Mouse (Mus musculus) naive thymus-derived CD4-positive, alpha-beta T cell, adult 2 months (primary cell): ENCODE results near the gene Greb1.

Experiments
- DNase-seq: peaks from one replicate; pipeline ENCODE4 v3.0.0-alpha.2; 2011; ENCODE audit warnings: low read depth

Greb1 gene

DNA sequence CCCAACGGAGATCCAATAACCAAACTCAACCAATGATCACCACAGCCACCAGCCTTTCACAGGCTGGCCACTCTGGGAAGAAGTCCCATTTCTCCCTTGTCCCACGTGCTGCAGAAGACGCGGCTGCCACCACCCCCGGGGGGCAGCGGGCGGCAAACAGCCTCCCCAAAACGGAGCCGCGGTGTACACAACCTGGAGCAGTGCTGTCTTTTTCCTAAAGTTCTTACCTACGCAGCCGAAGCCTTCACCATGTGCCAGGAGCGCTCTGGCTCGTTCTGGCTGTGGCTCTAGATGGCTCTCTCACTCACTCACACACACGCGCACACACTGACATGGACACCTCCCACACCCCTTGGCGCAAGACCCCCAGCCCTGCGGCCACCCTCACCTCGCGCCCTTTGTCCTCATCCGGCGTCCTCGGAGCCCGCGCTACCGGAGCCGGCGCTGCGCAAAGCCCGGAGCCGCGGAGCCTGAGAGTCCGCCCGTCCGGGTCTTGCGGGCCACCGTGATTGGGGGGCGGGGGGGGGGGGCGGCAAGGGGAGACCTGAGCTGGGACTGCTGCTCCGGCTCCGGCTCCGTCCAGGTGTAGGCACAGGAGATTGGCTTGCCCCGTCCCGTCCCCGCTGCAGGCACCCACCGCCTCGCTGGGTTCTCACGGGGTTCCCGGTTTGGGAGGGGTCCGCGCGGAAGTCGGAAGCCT lies at the start of gene Greb1:
Greb1 (minus strand) TSS at position 628 of the 700 bp plus-strand sequence.
- DNase-seq = no peak

DNA sequence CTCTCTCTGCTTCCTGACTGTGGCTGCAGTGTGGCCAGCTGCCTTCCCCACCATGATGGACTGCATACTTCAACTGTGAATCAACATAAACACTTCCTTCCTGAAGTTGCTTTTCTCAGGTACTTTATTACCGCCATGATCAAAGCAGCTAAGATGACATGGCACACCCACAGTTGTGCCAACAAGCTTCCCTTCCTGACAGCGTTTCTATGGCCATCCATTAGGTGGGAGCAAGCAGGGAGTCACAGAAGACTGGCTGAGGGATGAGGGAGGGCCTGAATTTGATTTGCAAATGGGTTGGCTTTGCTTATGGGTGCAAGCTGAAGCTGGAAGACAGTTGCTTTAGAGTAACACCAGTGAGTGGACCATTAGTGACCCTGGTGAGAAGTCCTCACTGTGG lies 49.1 kb upstream of the Greb1 start:
- DNase-seq = no peak

DNA sequence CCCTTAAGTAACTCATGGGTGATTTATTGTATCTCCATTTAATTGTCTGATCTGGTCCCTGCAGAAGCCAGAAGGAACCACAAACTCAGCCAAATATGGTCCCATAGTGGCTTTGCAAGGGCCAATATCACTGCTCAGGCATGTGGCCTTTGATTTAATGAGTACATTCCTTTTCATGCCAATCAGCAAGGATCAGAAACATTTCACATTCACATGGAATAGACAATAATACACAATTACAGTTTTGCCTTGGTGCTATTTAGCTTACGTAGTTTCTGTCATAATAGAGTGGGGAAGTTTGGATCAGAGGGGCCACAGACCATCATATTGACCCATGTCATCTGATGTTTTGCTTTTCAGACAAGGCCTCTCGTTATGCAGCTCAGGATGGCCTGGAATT lies 47.8 kb upstream of the Greb1 start:
- no peak for DNase-seq

DNA sequence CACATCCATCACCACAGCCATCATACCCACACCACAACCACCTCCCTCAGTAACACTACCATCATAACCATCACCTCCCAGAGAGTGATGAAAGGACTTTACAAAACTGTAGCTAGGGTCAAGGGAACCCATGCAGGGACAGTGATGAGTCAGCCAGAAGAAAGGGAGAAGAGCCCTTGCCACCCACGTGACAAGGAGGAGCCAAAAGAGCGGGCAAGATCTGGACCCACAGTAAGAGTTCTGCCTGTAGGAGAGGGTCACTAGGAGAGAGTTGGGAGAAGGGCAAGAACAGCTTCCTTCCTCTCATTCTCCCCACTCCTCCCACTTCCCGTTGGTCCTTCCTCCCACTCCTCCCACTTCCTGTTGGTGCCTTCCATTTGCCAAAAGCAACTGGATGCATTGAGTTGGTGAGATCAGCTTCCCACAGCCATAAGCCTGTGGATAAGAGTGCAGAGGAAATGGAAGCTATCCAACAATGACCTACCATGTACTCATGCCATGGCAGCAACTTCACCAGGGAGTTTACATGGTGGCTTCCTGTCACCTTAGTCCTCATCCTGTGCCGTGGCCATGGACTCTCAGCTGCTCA lies 46.6 kb upstream of the Greb1 start:
- no peak for DNase-seq

DNA sequence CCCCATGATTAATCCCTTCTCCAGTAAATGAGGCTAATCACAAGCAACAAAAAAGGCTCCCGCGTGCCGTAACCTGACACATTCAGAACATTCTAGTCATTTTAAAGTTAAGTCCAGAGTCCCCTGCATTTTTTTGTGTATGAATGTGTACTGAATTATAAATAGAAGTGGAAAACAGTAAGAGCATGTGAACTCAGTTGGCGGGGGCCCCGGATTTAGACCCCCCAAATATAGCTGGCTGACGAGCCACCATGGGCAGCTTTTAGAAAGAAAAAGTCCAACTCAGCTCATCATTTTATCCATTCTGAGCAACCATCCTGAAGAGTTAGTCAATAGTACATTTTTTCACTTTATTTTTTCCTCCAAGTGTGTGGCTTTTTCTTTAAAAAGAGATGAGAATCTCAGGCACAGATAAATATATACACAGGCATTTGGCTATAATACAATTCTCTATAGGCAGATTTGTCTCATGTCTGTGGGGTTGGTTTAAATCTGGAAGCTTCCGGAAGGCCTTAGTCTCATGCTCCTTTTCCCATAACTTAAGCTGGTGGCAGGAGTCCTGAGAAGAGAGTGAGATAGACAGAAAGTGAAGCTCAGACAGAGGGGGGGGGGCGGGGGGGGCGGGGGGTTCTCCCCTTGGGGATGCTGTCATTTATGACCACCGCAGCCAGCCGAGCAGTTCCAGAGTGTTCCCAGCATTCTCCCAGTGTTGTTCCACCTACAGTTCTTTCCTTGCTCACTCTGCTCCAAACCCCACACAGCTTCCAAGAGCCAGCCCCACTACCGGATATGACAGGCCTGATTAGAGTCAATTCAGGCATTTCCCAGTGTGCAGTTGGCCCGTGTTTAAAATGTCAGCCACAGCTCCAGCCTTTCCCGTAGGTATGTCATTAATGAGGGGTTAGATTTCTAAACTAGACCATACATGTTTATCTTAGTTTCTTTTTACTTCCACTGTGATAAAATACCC lies 44.2 kb upstream of the Greb1 start:
- DNase-seq = no peak

DNA sequence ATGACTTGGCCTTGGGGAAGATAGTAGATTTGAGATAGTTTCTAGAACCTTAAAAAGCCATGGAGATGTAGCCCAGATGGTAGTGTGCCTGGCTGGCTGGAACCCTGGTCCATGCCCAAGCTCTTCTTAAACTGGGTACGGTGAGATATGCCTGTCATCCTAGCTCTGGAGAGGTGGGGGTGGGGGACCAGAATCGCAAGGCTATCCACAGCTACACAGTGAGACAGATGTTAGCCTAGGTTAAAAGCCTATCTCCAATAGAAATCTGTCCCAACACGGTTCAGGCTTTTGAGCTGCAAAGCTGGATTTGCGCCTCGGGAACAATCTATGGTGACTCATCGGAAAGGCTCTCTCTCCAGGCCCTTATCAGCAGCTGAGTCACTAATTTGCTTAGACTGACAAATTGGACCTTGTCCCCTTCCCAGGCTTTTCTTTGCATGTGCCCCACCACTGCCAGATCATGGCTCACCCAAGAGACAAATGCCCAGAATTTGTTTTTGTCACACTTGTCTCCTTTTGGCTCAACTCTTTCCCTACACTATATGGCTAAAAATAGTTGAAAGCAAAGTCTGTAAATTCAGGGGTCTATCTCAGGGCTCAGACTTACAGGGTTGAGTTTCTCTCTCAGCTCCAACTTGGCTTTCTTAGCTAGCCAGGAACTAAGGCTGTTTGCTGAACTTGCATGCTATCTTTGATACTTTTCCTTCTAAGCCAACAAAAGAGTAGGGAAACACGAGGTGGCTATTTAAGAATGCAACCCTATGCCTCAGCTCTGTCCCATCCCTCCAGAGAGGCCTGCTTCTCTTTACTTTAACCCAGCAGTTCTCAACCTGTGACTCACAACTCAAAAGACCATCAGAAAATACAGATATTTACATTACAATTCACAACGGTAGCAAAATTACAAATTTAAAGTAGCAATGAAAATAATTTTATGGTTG lies 40.4 kb upstream of the Greb1 start:
- no peak for DNase-seq

DNA sequence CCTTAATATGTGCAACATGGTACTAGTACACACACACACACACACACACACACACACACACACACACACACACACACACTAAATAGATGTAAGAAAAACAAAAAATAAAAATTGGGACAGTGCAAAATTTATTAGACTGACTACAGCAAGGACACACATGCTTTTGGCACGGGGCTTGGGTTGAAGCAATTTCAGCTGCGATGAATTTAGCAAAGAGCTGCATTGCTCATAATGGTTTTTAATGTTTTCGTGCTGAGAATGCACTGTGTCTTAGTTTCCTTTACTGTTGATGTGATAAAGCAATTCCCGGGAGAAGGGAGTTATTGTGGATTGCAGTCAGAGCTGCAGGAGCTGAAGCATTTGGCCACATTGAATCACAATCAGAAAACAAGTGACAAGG lies 37.1 kb upstream of the Greb1 start:
- DNase-seq = no peak

GRCm38 (mm10) chr12:16836188-16836587 lies 35.5 kb upstream of the Greb1 start:
- no peak for DNase-seq

- no peak for DNase-seq
These were observed 34.0 kb upstream of the Greb1 start for GRCm38 (mm10) chr12:16834701-16835100.

- DNase-seq = no peak
These were observed 30.4 kb upstream of the Greb1 start for GRCm38 (mm10) chr12:16831071-16831470.

- no peak for DNase-seq
These were observed 29.1 kb upstream of the Greb1 start for GRCm38 (mm10) chr12:16829785-16830184.

- no peak for DNase-seq
These were observed 27.8 kb upstream of the Greb1 start for GRCm38 (mm10) chr12:16828505-16828904.

- no peak for DNase-seq
These were observed 23.0 kb upstream of the Greb1 start for GRCm38 (mm10) chr12:16823701-16824100.

DNA sequence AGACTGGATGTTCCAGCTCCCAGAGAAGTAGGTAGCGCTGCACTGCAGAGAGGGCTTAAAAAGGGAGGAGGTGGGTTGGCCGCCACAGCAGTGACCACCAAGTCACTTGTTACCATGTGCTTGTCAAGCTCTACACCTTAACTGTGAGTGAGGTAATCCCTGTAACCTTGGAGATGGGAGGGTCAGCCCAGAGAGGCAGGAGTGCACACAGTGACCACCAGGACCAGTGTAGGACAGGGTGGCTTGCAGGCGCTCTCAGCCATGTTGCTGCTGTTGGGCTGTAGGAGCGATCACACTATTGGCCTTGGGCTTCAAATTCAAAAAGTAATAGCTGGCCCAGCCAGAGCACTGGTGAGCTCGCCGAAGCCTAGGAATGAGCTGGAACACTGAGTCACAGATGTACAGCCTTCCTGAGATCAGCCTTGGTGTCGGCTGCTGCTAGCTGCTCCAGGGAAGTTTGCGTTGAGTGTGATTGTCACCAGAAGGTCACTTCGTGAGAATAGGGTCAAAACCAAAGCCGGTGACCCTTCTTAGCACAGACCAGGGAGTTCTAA lies 21.6 kb upstream of the Greb1 start:
- no peak for DNase-seq

DNA sequence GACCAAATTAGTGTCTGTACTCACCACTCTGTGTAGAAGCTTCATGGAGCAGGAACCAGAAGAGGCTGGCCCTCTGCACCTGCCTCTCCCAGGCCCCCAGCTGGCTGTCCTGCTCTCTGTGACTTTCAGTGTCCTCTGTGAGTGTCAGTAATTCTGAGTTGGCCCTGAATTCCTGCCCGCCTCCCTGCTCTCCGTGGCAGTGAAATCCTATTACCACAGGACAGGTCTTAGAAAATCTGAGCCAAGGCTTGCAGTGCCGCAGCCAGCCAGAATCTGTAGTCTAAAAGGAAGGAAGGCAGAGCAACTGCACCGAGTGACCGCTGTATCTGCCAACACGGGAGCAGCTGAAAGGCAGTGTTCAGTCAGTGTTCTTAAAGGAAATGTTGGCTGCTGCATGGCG lies 20.1 kb upstream of the Greb1 start:
- no peak for DNase-seq

DNA sequence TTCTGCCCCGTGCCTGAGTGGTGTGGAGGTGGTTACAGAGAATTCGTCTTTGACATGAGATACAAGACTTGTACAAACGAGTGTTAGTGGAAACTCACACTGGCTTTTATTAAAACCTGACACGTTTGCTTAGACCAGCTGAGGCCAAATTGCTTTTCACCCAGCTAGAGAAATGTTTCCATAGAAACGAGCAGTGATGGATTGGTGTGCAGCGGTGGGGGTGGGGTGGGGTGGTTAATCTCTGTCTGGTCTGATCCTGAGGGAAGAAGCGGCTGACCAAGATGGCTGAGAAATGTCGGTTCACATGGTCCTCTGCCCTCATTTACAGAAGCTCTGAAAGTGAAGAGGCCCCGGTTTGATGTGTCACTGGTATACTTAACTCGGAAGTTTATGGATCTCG lies 17.8 kb upstream of the Greb1 start:
- DNase-seq = no peak

GRCm38 (mm10) chr12:16817147-16817546 lies 16.5 kb upstream of the Greb1 start:
- DNase-seq = no peak

- peak; percentile 16 for DNase-seq
These were observed 10.8 kb upstream of the Greb1 start for GRCm38 (mm10) chr12:16811477-16811876.

- peak; percentile 88 for DNase-seq
These were observed 10.1 kb upstream of the Greb1 start, which contains the start of gene E2f6 for GRCm38 (mm10) chr12:16810525-16811431. Gene E2f6, plus strand, starts transcription at chr12:16810963.

- peak; percentile 20 for DNase-seq
These were observed 7.4 kb upstream of the Greb1 start for GRCm38 (mm10) chr12:16808045-16808444.
